Mouse (Mus musculus): ENCODE results near the gene Sfxn5. TPM values are rescaled to one million over a fixed set of nuclear protein-coding genes. Genes with fewer than 3 reads are reported as not detected.

Sfxn5 gene
- total and polyA plus RNA-seq, 3 experiments: 1.8 to 3.0 TPM; not detected in 1

DNA sequence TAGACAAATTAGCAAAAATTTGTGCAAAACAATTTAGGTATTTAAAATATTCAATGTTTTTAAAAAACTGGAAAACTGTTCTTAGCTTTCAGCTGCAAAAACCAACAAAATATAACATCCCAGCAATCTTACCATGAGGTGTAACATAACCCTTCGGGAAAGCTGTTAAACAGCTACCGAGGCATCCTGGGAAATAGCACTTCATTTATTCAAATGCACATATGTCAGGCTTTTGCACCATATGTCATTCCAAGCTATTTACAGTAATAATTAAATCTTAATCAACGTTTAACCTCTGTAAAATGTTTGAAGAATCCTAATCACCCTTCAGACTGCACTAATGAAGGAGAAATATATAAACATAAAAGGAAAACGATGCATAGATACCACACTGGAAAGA is 115.0 kb downstream of the Sfxn5 start:
- Histone ChIP-seq H3K4me1 (ENCODE audit: control insufficient read depth in 1 of 2, insufficient read depth in 2 of 2, low read length in 2 of 2) (no peaks in the 10 kb centered on the region), H3K9me3 (replicated peaks; ENCODE audit: insufficient read depth, low read length) (no peaks in the 10 kb centered on the region), H3K9ac (ENCODE audit: control insufficient read depth, low read depth, low read length, poor library complexity, severe bottlenecking) (no peak overlapping the region), H3K4me3 (ENCODE audit: control insufficient read depth in 1 of 2, insufficient read depth in 1 of 2, low read depth in 2 of 2, low read length in 2 of 2) (no peak overlapping the region), H3K36me3 (ENCODE audit: control insufficient read depth in 1 of 2, insufficient read depth in 2 of 2, low read length in 2 of 2) (no peaks in the 10 kb centered on the region), H3K27ac (ENCODE audit: control insufficient read depth, low read depth, low read length) (no peak overlapping the region), H3K27me3 (ENCODE audit: control insufficient read depth in 1 of 2, insufficient read depth in 2 of 2, low read length in 2 of 2) (no peaks in the 10 kb centered on the region), H3K79me2 (ENCODE audit: control insufficient read depth, insufficient read depth, low read length, poor library complexity) (no peaks in the 10 kb centered on the region)
- TF ChIP-seq MAFK (IDR thresholded peaks at IDR 0.05; ENCODE audit: borderline replicate concordance, low read depth, low read length): no peak
- TF ChIP-seq USF2 (IDR thresholded peaks at IDR 0.05; ENCODE audit: borderline replicate concordance in 1 of 2, insufficient read depth in 1 of 2, low read depth in 1 of 2, low read length in 2 of 2): no peak
- TF ChIP-seq MYC (IDR thresholded peaks at IDR 0.05; ENCODE audit: low read depth, low read length): no peak
- TF ChIP-seq ZKSCAN1 (IDR thresholded peaks at IDR 0.05; ENCODE audit: low read depth, low read length): no peak
- no peak for TF ChIP-seq RAD21 (IDR thresholded peaks at IDR 0.05; ENCODE audit: low read depth, low read length)
- TF ChIP-seq CTCF (IDR thresholded peaks at IDR 0.05 in 2 of 3, conservative IDR thresholded peaks at IDR 0.05 in 1 of 3; ENCODE audit: control insufficient read depth in 1 of 3, insufficient read depth in 1 of 3, low read depth in 2 of 3, low read length in 3 of 3, poor library complexity in 1 of 3, severe bottlenecking in 1 of 3): no peak
- no peak for TF ChIP-seq MXI1 (IDR thresholded peaks at IDR 0.05; ENCODE audit: low read depth, low read length)
- no peak for TF ChIP-seq TCF12 (IDR thresholded peaks at IDR 0.05; ENCODE audit: low read depth, low read length)
- DNase-seq (ENCODE audit: low read depth, low spot score): no peak

DNA sequence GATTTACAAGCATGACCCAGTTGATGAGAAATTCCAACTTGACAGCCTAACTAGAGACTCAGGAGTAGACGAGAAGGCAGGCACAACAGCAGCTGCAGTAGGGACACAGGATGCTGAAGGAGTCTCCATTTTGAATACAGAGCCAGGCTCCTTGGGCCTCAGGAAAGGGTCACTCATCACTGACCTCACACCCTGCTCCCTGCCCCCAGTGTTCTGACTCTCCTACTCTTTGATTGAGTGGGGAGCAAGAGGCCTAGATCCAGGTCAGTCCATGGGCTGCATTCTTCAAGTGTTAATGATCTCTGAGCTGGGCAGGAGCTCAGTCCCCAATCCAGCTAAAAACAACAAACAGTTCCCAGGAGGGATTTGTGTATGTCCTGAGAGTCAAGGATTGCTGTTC is 122.5 kb downstream of the Sfxn5 start:
- no peaks in the 10 kb centered on the region for H3K4me1 ChIP-seq (ENCODE audit: control insufficient read depth in 1 of 2, insufficient read depth in 2 of 2, low read length in 2 of 2)
- DNase-seq (ENCODE audit: low read depth, low spot score): no peak
- H3K27me3 ChIP-seq (ENCODE audit: control insufficient read depth in 1 of 2, insufficient read depth in 2 of 2, low read length in 2 of 2): no peaks in the 10 kb centered on the region
- H3K4me3 ChIP-seq (ENCODE audit: control insufficient read depth in 1 of 2, insufficient read depth in 1 of 2, low read depth in 2 of 2, low read length in 2 of 2): no peak overlapping the region
- no peak overlapping the region for H3K27ac ChIP-seq (ENCODE audit: control insufficient read depth, low read depth, low read length)
- H3K36me3 ChIP-seq (ENCODE audit: control insufficient read depth in 1 of 2, insufficient read depth in 2 of 2, low read length in 2 of 2): no peaks in the 10 kb centered on the region
- H3K79me2 ChIP-seq (ENCODE audit: control insufficient read depth, insufficient read depth, low read length, poor library complexity): no peaks in the 10 kb centered on the region
- TF ChIP-seq RAD21 (IDR thresholded peaks at IDR 0.05; ENCODE audit: low read depth, low read length) (no peak), GABPA (IDR thresholded peaks at IDR 0.05; ENCODE audit: low read depth, low read length) (no peak), UBTF (IDR thresholded peaks at IDR 0.05; ENCODE audit: borderline replicate concordance, insufficient read depth, low read depth, low read length) (no peak), MXI1 (IDR thresholded peaks at IDR 0.05; ENCODE audit: low read depth, low read length) (no peak), MAZ (IDR thresholded peaks at IDR 0.05; ENCODE audit: low read depth, low read length) (no peak), MAFK (IDR thresholded peaks at IDR 0.05; ENCODE audit: borderline replicate concordance, low read depth, low read length) (no peak), NELFE (IDR thresholded peaks at IDR 0.05; ENCODE audit: low read depth, low read length) (no peak), MEF2A (IDR thresholded peaks at IDR 0.05; ENCODE audit: extremely low read depth, insufficient replicate concordance, low read depth, low read length, poor library complexity, severe bottlenecking) (no peak), POLR2AphosphoS5 (IDR thresholded peaks at IDR 0.05; ENCODE audit: borderline replicate concordance, low read depth, low read length) (no peak), SMC3 (IDR thresholded peaks at IDR 0.05; ENCODE audit: low read depth, low read length) (no peak), EP300 (IDR thresholded peaks at IDR 0.05; ENCODE audit: low read depth in 1 of 2, low read length in 2 of 2) (no peak), ZC3H11A (IDR thresholded peaks at IDR 0.05; ENCODE audit: low read depth, low read length) (no peak), ZMIZ1 (IDR thresholded peaks at IDR 0.05; ENCODE audit: low read depth, low read length) (no peak), TBP (IDR thresholded peaks at IDR 0.05; ENCODE audit: low read depth, low read length) (no peak), GATA1 (IDR thresholded peaks at IDR 0.05; ENCODE audit: low read depth, low read length) (no peak), ZKSCAN1 (IDR thresholded peaks at IDR 0.05; ENCODE audit: low read depth, low read length) (no peak), MYC (IDR thresholded peaks at IDR 0.05; ENCODE audit: low read depth, low read length) (no peak)
- no peak overlapping the region for H3K9ac ChIP-seq (ENCODE audit: control insufficient read depth, low read depth, low read length, poor library complexity, severe bottlenecking)
- no peaks in the 10 kb centered on the region for H3K9me3 ChIP-seq (replicated peaks; ENCODE audit: insufficient read depth, low read length)
